8 mouse cellular contexts compared by ENCODE assay signal in the genomic region with DNA sequence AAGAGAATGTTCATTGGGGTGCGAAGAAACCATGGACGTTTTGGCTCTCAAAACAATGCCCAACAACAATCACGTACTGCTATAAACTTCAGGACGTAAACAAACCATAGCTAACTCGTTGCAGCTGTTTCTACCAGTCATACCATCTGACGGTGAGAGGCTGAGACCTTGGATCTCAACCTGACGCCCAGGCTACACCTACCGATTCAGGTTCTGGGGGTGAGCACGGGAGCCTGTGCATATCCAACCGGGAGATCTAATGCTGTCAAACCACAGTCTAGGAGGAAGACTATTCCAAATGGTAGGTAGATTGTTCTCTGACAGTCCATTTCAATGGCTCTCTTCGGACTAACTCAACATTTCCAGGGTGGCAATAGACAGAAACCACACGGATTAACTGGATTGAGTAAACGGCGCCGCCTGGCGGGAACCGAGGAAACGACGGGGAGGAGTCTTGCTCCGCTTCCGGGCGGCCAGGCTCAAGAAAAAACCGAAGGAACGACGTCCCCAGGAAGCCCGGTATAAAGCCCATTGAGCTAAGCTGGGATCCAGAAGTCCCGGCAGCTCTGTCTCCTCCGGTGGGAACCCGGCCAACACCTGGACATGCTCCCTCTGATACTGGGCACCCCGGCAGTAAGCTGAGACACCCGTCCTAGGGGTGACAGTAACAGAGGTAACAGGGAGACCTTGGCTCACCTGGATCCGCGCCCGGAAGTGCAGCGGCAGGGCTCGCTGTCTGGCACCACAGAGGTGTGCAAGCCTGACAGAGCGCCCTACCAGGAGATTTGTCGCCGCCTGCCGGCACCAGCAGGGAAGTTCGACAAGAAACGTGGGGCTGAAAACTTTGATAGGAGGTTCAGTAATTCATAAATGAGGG. TPM values are rescaled to one million over a fixed set of nuclear protein-coding genes. Genes with fewer than 3 reads are reported as not detected.
A peak's percentile ranks its signal among the peaks of the same experiment; 100 is the strongest.
DNase-seq lines count a peak whose midpoint lies in the region; ATAC-seq lines count a peak whose summit lies in the region.

A gene (minus strand): TSS at position 736 of the 877 bp plus-strand sequence.

- ATAC-seq in common myeloid progenitor, adult 5-6 weeks (replicated peaks; ENCODE audit: low read depth, poor library complexity, severe bottlenecking), result peak; percentile 91

- H3K4me1 ChIP-seq in megakaryocyte, embryonic 14.5 days, result peaks cover 42% of the 10 kb centered on the region

- H3K36me3 ChIP-seq in megakaryocyte, embryonic 14.5 days (replicated peaks; ENCODE audit: low read length), result peaks cover 83% of the 10 kb centered on the region

- DNase-seq in ZHBTc4 (ENCODE audit: low read depth, low spot score), result peak; percentile 97
- peak; percentile 89 to 93 for DNase-seq in gastrocnemius, adult 8-10 months (ENCODE audit: low spot score in 2 of 2)
- peak; percentile 79 for DNase-seq in hindlimb bud, embryonic 11.5 days (ENCODE audit: extremely low spot score, low read depth, low spot score)
- DNase-seq in left cerebral cortex, adult 8-10 months (ENCODE audit: low spot score in 2 of 2), result peak; percentile 92 to 95
- DNase-seq in right cerebral cortex, postnatal 10 days (ENCODE audit: low spot score in 2 of 2), result peak; percentile 95 to 97
- DNase-seq in urinary bladder, postnatal 25 days (ENCODE audit: low spot score), result peak; percentile 93

- no peaks in the 10 kb centered on the region for H3K27me3 ChIP-seq in megakaryocyte, embryonic 14.5 days (replicated peaks)

- no peaks in the 10 kb centered on the region for H3K9me3 ChIP-seq in megakaryocyte, embryonic 14.5 days

- peak within 1 kb of the TSS; percentile 96 for H3K4me3 ChIP-seq in megakaryocyte, embryonic 14.5 days (replicated peaks)

RNA-seq across cellular contexts. Expression of the gene that starts here (rescaled TPM):
- total RNA-seq in common myeloid progenitor, adult 5-6 weeks (2017), result 7.9 and 12.2 TPM in 2 replicates
- total RNA-seq in gastrocnemius, adult 8-10 months (2022), result 1 to 10 TPM; 4.8 to 8.1 (median 5.9) TPM
- 10 to 100 TPM; 23.1 to 31.2 (median 25.2) TPM for total RNA-seq in left cerebral cortex, adult 8-10 months (2022)
- 2.7 and 7.6 TPM in 2 replicates for polyA plus RNA-seq in megakaryocyte, embryonic 14.5 days (2012; ENCODE audit: insufficient read depth, low replicate concordance)

Comparison
In these comparisons a context has a peak if more than half of its experiments do, and no peak if none do; other contexts are left out.
1. Peak in every context shown above with its lines: DNase-seq, ATAC-seq and H3K4me3 ChIP-seq.